Mouse (Mus musculus) small intestine, adult 2 months (tissue): ENCODE measurements around the gene Osbpl3.

Experiments used
- CTCF ChIP-seq: fragments of 200-500 bp; IDR thresholded peaks from 2 replicates; pipeline ENCODE4 v1.5.1; 2012; ENCODE audit warnings: low read depth, mild to moderate bottlenecking, control low read depth, inconsistent platforms, low read length, moderate library complexity, mixed read lengths; ENCODE audit not compliant: insufficient replicate concordance, insufficient read length; ENCODE audit errors: extremely low read depth
- POLR2A ChIP-seq: fragments of 200-500 bp; IDR thresholded peaks from 2 replicates; pipeline ENCODE4 v1.6.1; 2012; ENCODE audit warnings: low read depth, mild to moderate bottlenecking, control low read depth, inconsistent platforms, low read length, moderate library complexity

- TF ChIP-seq CTCF, result no peak
- no peak for TF ChIP-seq POLR2A
Measured at GRCm38 (mm10) chr6:50459271-50459670, 3.3 kb upstream of the Osbpl3 start.
